Mouse (Mus musculus): ENCODE measurements around the gene Fxn.

- TF ChIP-seq CTCF (conservative IDR thresholded peaks at IDR 0.05; ENCODE audit: insufficient read depth, insufficient read length, low read depth, low read length): peak; percentile 88
- TF ChIP-seq POLR2A (IDR thresholded peaks at IDR 0.05; ENCODE audit: low read depth, low read length): no peak
These were observed 15.4 kb downstream of the Fxn start for GRCm38 (mm10) chr19:24264991-24265390.

Measured in kidney, adult 2 months (tissue).